Mouse (Mus musculus): ENCODE measurements around the gene Slc25a41.

Gene Slc25a41

DNA sequence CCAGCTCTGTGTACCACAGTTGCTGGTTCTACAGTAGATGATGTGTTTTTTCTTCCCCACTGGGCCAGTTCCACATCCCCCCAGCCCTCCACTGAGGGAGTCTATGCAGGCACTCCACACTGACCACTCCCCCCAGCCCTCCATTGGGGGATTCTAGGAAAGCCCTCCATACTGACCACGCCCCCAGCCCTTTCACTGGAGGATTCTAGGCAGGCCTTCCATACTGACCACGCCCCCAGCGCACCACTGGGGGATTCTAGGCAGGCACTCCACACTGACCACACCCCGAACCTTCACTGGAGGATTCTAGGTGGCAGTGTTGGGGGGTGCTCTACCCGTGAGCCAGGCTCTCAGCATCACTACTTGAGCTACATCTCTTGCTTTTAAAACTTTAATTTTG lies 6.0 kb upstream of the Slc25a41 start:
- DNase-seq (ENCODE audit: low spot score in 2 of 2): no peak

DNA sequence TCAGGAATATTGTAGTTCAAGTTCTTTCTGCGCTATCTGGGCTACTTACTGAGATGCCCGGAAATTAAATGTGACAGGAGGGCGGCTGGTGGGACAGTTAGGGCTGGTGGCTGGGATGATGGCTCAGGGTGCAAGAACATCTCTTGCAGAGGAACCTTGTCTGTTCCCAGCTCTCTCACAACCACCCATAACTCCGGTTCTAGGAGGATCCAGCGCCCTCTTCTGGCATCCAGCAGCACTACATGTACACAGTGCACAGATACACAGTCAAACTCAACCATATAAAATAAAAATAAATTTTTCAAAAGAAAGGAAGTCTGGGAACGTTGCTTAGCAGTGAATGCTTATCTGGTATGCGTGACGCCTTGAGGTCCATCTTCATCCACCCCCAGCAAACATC lies 2.5 kb downstream of the Slc25a41 start:
- DNase-seq (ENCODE audit: low spot score in 2 of 2): no peak

DNA sequence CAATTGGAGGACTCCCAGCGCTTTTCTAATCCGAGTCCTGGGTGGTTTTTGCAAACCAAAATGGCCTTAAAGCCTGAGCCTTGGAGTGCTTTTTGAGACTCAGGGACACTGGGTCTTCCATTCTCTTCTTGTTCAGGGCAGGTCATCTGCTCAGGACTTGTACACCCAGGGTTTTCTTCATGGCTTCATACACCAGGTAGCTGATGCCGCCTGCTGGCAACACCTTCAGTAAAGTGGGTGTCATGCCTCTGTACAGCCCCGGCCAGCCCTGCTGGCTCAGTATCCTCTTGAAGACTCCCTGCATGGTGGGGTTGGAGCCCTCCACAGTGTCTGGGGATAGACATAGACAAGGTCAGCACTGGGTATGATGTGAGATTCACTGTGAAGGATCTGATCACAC lies 8.6 kb downstream of the Slc25a41 start:
- no peak for DNase-seq (ENCODE audit: low spot score in 2 of 2)

DNA sequence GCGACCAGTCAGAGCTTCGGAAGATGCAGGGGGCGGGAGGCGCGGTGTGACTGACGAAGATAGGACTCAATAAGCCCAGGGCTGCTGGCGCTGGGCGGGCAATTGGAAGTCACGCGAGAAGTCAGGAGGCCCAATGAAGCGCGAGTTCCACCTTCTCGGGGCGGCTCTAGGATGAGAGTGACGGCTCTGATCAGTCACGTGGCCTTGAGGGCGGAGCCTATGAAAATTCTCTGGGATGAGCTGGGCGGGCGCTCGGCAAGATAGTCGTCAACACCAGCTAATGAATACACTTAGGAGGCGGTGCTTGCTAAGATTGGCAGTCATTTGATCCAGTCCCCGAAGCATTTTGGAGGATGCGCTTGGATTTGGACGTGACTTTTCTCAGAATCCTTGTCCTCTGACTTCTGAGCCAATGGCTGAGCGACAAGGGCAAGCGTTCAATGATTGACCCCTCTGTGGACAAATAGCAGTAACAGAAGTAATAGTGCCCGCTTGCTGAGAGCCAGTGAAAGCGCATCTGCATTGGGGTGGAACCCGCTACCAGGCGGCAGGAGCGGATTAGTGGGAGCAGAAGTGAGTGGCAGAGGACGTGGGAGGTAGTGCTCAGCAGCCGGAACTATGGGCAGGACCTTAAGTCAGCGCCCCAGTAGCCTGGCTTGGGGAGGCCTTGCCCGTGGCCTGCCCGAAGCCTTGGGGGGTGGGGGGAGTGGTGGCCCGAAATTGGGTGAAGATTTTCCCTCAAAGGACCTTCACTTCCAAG lies 9.6 kb downstream of the Slc25a41 start:
- peak; percentile 90 to 97 for DNase-seq (ENCODE audit: low spot score in 2 of 2)

DNA sequence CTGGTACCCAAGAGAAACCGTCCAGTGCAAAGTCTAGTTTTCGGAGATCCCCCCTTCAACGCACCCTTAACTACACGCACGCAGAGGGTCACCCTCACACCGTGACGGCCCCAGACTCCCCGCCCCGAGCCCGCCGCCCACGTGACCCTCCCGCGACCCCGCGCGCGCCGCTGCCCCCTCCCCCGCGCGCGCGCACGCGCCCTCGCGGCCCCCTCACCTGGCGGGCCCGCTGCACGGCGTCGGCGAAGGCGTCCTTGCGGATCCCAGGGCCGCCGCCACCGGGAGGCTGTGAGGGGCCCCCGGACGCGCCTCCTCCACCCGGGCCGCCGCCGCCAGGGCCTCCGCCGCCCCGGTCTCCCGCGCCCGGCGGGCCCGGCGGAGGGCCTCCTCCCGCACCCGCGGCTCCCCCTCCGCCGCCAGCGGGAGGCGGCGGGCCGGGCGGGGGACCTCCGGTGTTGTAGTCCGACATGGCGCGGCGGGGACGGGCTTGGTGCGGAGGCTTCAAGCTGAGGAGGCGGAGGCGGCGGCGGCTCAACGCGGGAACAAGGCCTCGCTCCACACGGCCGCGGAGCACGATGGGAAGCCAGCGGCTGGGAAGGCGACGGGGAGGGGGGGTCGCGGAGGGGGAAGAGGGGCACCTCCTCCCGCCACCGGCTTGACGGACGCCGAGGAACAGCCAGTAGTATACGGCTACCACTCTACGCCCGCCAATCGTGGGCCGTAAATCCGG lies 10.4 kb downstream of the Slc25a41 start, which contains the start of gene Khsrp:
Gene Khsrp (minus strand): TSS at position 592 of the 730 bp plus-strand sequence.
- DNase-seq (ENCODE audit: low spot score in 2 of 2): peak; percentile 42 to 62

DNA sequence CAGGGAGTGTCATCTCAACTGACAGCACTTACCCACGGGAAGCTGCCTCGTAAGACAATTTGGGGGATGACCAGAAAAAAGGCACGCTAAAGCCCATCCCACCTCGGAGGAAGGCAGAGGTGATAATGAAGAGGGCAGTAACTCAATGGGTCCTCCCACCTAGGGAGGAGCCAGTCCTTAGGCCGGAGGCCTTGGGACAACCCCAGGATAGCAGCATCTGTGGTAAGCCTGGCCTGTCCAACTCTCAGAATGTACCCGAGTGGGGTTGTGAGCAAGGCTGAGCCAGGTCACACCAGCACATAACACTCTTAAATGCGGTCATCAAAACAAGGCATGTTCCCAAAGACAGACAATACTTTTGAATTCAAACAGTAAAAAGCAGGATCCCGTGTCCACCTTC lies 11.8 kb downstream of the Slc25a41 start:
- no peak for DNase-seq (ENCODE audit: low spot score in 2 of 2)

DNA sequence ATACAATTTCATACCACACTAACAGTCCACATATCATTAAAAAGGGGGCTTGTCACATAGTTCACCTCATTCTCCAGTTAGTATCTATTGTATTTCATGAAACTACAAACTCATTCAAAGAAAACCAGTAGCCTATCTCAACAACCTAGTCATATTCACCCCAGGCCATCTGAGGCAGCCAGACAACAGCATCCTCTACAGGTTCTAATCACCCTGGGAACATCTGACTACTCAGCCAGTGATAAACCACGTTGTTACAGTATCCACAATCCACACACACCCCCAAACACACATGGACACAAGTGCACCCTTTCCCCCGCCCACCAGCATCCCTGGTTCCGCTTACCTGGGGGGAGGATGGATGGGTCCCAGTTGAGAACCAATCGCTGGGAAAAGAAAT lies 14.0 kb downstream of the Slc25a41 start:
- DNase-seq (ENCODE audit: low spot score in 2 of 2): no peak

DNA sequence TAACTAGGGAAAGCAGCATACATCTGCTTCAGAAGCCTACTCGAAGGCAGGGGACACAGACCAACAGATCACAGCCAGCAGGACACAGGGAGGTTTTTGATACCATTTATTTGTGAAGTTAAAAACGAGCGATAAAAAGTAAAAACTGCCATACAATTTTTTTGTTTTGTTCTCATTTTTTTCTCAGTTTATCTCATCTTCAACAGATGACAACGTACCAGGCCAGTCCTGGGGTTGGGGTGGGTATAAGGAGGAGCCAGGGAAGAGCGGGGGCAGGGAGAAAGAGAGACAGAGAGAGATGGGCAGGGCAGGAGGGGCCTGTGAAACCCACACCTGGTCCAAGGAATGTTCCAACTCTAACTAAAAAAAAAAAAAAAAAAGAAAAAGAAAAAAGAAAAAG lies 20.5 kb downstream of the Slc25a41 start:
- no peak for DNase-seq (ENCODE audit: low spot score in 2 of 2)

DNA sequence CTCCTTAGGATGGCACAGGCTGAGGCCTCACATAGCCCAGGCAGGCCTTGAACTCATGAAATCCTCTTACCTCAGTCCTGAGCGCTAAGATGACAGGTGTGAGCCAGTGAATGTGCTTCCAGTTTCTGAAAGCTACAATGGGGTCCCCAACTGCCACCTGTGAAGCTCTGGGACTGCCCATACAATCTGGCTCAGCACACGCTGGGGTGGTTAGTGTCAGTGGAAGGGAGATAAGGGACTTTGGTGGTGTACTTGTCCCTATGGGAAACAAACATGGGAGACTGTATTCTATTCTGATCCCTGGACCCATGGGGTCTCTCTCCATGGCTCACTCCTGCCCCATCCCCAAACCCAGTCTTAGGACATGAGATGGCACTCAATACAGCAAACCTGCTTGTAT lies 21.8 kb downstream of the Slc25a41 start:
- no peak for DNase-seq (ENCODE audit: low spot score in 2 of 2)

DNA sequence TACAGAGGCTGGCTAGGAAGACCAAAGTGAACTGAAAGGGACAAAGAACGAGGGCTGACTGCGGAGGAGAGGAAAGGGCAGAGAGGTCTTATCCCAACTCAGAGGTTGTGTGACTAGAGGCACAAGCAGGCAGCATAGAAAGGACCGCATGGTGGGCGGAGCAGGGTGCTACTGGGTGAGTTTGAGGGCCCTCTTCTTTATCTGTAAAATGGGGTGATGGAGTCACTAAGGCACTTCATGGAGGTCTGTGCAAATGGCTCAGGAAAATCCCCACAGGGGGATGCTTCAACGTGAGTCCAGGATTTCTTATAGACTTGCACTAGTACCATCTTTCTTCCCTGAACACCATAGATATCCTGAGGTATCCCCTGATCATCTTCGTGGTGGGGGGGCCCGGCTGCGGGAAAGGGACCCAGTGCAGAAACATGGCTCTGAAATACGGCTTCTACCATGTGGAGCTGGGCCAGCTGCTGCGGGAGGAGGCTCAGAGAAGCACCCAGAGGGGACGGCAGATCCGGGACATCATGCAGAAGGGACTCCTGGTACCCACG lies 29.1 kb downstream of the Slc25a41 start:
- no peak for DNase-seq (ENCODE audit: low spot score in 2 of 2)

DNA sequence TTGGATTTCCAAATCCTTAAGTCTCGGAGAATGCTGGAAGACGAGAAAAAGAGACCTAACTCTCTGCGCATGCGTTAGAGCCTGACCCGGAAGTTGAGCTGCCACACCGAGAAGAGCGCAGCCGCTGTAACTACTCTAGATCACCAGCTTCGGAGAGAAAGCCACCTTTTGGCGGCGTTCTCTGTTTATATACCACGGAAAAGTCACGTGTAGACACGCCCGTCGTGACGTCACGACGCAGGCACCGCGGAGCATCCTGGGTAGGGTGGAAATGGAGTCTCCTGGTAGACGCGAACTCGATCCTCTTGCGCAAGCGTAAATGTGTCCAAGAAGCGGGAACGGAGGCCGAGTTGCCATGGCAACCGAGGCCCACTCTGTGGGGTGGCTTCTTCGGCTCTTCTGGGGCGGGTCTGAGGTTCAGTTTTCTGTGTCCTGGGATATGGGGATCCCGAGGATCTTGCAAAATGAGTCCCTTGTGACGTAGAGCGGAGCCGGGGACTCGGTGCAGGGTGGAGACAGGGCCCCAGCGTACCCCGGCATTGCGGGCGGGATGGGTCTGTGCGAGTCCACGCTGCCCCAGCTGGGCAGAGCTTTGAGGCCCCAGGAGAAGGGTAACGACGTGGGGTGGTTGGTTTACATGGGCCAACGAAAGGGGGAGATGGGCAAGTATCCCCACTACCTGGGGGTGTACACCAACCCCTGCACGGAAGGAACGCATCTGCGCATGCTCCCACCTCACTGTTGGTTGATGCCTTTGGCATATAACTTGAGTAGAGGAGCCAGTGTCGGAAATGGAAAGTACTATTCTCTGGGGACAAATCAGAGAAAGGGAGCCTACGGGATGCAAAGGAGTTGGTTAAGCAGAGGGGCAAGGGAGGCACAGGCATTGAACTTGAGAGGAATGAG lies 30.0 kb downstream of the Slc25a41 start, which contains the start of the genes Gtf2f1 and Gm17949:
Gene Gtf2f1 (minus strand): TSS at position 53 of the 906 bp plus-strand sequence.
Gene Gm17949 (plus strand): TSS at position 234 of the 906 bp plus-strand sequence.
- peak; percentile 78 to 96 for DNase-seq (ENCODE audit: low spot score in 2 of 2)

DNA sequence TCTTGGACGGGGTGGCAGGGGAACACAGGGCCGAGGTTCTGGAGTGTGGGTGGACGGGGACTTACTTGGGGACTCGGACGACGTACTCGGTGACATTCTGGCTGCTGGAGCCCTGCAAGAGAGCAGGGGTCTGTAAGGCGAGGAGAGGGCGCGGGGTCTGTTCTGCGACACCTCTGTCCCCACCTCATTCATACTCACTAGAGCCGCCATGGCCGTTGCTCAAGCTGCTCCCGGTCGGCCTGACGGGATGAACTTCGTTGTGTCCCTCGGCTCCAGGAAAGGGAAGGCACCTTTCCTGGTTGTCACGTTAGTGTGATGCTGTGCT lies 30.6 kb downstream of the Slc25a41 start:
- DNase-seq (ENCODE audit: low spot score in 2 of 2): no peak

DNA sequence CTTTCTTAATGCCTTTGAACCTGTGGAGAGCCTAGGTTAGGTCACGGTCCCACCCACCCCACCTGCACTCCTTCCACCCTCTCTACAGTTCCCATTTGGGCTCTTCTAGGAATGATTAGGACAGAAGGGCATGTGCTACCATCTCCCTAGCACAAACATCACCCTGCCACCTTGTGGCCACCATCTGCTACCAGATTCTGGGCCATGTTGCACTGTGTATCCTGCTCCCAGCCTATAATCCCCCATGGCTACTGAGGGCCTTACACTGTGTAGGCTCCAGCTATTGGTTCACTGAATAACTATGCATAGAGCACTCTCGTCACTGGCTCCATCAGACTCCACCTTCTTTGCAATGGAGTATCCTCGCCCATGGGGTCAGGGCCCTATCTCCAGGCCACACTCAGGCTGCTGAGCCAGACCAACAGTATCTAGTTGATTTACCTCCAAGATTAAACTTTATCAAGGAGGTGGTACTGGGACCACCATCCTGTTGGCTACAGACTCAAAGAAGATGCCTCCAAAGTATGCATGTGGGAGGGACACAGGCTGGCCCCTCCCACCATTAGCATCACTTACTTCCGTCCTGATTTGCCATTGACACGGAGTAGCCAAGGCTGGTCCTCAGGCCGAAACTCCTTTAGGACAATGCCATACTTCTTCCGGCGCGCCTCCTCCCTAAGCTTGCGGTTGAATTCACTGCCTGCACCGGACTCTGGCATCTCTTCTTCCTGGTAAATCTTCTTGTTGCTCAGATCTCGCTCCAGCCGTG lies 34.1 kb downstream of the Slc25a41 start:
- no peak for DNase-seq (ENCODE audit: low spot score in 2 of 2)

DNA sequence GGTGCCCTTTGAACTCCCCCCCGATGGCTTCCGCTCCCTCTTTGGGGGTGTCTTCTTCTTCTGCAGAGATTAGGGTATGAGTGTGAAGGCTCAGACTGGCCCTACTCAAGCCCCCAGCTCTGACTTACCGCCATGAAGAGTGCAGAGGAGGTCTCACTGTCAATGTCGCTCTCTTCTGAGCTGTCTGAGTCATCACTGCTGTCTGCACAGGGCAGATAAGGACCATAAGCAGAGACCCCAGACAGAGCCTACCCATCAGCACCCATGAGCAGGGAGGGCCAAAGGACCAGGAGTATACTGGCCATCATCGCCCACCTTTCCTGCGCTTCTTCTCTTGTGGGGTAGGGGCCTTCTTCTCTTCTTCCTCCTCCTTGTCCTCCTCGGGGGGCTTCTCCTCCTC lies 37.5 kb downstream of the Slc25a41 start:
- no peak for DNase-seq (ENCODE audit: low spot score in 2 of 2)

DNA sequence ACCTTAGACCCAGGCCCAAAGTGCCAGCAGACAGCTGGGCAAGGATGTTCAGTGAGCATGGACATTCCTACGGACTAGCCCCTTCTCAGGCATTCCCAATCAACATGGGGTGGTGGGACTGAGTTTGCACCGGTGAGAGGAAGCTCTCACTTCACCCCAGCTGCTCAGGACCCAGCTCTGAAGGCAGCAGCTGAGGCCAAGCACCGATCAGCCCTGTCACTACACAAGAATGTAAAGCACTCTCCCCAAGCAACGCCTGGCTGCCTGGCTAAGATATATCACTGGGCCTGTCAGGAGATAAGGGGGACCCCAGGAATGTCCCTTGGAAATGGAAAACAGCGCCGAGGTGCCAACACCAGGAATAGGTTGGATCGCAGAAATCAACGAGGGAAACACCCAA lies 40.2 kb downstream of the Slc25a41 start:
- no peak for DNase-seq (ENCODE audit: low spot score in 2 of 2)

DNA sequence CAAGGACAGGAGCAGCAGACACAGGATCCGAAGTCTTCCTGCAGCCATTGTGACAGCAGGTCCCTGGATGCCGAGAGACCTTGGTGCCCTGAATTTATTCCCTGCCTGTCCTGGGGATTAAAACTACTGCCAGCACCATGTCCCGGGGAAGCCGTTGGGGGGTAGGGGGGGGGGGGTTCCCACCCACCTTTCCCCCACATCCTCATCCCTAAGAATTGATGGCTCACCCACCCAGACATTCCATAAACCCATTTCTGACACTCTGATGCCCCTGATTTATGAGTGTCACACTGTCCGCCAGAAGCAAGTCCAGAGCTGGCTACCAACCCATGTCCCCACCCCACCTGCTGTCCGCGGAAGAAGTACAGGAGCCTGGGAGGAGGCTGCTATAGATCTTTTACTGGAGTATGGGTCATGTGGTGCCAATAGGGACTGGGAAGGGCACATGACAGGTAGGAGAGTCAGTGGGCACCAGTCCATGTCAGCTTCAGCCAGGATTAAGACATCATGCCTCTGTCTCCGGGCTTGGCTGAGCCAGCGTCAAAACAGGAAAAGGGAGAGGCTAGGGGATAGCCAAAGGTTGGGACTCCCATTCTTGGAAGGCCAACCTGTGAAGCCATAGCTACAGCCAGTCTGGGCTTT lies 41.4 kb downstream of the Slc25a41 start, which contains the start of gene Pspn:
Gene Pspn (minus strand): TSS at position 51 of the 642 bp plus-strand sequence.
- DNase-seq (ENCODE audit: low spot score in 2 of 2): no peak

DNA sequence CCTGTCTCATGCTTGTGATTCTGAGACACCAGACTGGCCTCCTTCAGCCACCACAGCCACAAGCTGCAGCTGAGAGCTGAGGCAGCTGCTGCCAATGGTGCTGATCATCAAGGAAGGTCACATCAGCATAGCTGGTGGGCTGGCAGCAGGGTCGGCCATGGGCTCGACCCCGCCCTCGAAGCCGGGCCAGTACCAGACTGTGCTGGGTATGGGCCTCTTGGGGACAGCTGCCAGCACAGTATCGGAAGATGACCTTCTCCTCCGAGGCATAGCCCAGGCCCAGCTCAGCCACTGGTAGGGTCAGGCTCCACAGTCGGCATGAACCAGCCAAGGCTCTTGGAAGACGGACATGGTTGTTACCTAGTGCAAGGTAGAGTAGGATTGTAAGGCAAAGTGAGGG lies 42.0 kb downstream of the Slc25a41 start:
- no peak for DNase-seq (ENCODE audit: low spot score in 2 of 2)

DNA sequence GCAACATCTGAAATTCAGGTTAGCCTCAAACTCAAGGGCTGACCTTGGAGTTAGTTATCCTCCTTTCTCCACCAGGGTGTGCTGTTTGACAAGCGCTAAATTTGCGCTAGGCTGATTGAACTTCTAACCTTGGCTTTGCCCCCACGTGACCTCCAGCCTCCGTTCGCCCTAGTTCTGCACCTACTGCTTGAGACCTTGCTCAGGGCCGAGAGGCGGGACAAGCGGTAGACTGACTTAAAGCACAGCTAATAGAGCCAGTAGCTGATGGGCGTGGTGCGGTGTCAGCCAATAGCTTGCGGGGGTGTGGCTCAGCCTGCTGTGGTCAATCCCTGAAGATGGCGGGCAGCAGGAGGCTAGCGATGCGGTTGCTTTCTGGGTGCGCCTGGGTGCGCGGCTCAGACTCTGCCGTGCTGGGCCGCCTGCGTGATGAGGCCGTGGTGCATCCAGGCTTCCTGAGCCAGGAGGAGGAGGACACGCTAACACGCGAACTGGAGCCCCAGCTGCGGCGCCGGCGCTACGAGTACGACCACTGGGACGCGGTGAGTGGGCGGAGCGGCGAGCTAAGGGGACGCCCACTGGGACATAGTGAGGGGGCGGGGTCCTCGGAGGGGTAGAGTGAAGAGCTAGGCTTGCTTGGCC lies 44.3 kb downstream of the Slc25a41 start, which contains the start of gene Alkbh7:
Gene Alkbh7 (plus strand): TSS at position 311 of the 639 bp plus-strand sequence.
- peak; percentile 74 to 86 for DNase-seq (ENCODE audit: low spot score in 2 of 2)

DNA sequence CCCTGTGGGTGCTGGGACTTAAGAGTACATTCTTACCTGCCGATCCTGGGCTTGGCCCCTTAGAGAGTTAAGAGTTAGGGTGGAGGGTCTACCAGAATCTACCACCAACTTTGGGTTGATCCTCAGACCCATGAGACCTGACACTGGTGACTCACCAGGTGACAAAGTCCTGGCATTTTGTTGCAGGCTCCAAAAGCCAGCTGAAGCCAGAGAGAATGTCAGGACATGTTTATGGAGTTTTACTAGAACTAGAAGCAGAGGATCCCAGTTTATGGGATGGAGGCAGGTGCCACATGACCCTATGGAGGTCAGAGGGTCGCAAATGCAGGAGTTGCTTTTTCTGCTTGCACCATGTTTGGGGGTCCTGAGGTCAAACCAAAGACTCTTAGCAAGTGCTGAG lies 44.9 kb downstream of the Slc25a41 start:
- no peak for DNase-seq (ENCODE audit: low spot score in 2 of 2)

DNA sequence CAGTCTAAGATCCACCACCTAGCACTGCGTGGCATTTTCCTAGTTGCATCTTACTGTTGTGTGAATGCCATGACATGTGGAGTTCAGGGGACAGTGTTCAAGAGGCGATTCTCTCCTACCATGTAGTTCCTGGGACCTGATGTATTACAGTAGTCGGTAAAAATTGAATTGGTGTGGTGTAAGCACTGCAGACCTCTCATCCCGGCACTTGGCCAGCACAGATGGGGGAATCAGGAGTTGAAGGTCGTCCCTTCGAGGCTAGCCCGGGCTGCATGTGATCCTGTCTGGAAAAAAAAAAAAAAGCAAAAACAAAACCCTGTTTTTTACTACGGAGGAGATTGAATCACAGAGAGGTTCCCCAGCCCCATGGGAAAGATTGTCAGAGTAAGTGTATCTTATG lies 46.4 kb downstream of the Slc25a41 start:
- no peak for DNase-seq (ENCODE audit: low spot score in 2 of 2)

Data from cerebellum, postnatal 4 days (tissue).